Mouse (Mus musculus): ENCODE data around the gene Ago1. TPM values are rescaled to one million over a fixed set of nuclear protein-coding genes. Genes with fewer than 3 reads are reported as not detected.

The Ago1 gene
- total RNA-seq, 2 experiments from 2014 or later = 16.8 to 17.0 TPM

DNA sequence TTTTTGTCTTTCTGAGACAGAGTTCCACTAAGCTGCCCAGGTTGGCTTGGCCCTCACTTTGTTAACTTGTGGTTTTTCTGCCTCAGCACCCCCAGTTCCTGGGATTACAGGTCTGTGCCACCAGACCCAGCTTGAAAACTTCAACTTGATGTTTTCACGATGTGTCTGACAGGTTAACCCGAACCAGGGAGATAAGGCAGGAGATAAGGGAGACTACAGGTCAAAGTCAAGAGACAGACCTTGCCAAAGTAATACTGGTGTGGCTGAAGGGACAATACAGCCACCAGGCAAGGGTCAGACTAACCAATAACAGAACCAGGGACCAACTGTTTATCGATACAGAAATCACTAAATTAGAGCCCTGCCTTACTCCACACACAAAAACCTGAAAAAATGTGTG is 11.9 kb upstream of the Ago1 start:
- DNase-seq (ENCODE audit: low spot score in 2 of 2) = no peak

GRCm38 (mm10) chr4:126473031-126473430 is 4.6 kb upstream of the Ago1 start:
- no peak for DNase-seq (ENCODE audit: low spot score in 2 of 2)

DNA sequence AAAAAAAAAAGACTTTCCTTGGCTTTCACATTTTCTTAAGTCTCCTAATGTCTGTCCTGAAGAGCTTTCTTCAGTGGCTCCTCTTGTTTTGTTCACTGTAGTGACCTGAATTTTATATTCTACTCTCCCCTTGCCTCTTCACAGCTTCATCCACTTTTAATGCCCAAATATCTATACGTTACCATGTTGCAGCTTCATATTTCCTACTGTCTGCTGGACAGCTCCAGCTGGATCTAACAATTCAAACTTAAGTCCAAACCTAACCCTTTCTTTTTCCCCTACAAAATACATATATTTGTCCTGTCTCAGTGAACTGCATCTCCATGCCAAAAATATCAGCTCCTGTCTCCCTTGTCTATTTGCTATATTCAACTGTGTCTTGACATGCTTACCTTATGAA is 951 bp upstream of the Ago1 start:
- DNase-seq (ENCODE audit: low spot score in 2 of 2) = no peak

- no peak for DNase-seq (ENCODE audit: low spot score in 2 of 2)
Observed at GRCm38 (mm10) chr4:126468925-126469324, 542 bp upstream of the Ago1 start.

- peak; percentile 24 to 50 for DNase-seq (ENCODE audit: low spot score in 2 of 2)
Observed at GRCm38 (mm10) chr4:126467721-126468284, 580 bp downstream of the Ago1 start.

GRCm38 (mm10) chr4:126466251-126466750 is 2.1 kb downstream of the Ago1 start:
- no peak for DNase-seq (ENCODE audit: low spot score in 2 of 2)

GRCm38 (mm10) chr4:126465843-126466242 is 2.5 kb downstream of the Ago1 start:
- peak in 1 of 2 experiments; percentile 16 for DNase-seq (ENCODE audit: low spot score in 2 of 2)

GRCm38 (mm10) chr4:126464892-126465235 is 3.5 kb downstream of the Ago1 start:
- no peak for DNase-seq (ENCODE audit: low spot score in 2 of 2)

DNA sequence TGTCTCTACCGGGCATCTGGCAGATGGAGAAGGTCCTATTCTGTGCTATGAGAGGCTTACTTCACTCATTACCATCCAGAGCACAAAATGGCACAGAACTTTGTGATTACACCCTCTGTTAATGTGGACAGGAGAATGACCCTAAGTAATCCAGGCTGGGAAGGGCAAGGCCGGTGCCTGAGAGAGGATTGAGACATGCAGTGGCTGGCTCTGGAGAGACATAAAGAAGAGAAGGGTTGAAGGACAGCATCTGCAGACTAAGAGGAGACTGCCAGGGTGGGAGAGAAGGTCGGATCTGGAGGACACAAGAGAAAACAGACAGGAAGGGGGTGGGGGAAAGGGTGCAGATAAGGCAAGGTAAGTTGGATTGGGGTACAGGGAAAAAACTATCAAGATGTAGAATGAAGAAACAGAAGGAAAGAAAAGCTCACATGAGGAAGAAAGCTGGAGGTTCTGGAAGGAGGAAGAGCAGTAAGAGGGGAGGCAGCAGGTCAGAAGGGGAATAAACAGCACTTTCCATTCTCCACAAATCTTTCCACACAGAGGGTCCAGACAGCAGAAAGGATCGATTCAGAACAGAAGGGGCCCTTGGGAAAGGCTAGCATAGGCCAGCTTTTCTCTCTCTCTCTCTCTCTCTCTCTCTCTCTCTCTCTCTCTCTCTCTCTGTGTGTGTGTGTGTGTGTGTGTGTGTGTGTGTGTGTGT is 4.0 kb downstream of the Ago1 start:
- DNase-seq (ENCODE audit: low spot score in 2 of 2) = no peak

GRCm38 (mm10) chr4:126455441-126455840 is 12.9 kb downstream of the Ago1 start:
- DNase-seq (ENCODE audit: low spot score in 2 of 2) = no peak

DNA sequence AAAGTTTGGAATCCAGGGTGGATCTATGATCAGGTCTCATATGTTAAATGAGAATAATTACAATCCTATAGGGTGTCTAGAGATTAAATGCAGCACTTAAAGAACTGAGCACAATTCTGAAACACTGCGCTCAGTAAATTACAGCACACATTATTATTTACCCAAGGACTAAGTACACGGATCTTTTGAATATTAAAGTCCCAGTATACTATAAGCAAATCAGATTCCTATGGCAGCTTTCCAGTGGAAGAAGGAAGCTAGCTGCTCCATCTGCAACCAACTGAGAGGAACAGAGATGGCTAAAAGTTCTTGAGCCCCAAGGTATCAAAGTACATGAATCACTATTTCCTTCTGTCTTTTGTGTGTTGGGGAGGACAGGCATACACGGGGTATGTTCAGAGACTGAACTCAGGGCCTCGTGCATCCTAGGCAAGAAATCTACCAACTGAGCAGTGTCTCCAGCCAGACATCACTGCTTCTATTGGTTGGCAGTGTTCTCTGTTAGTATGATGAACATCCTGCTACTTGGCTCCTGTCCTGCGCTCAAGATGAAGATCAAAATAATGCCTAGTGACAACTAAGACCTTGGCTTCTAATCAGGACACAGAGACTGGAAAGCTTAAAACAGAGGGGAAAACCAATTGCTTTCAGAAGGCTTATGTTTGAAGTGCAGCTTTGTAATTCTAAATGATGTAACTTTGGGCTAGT is 13.7 kb downstream of the Ago1 start:
- DNase-seq (ENCODE audit: low spot score in 2 of 2) = no peak

GRCm38 (mm10) chr4:126450268-126450667 is 18.1 kb downstream of the Ago1 start:
- DNase-seq (ENCODE audit: low spot score in 2 of 2) = no peak

GRCm38 (mm10) chr4:126447126-126447525 is 21.3 kb downstream of the Ago1 start:
- no peak for DNase-seq (ENCODE audit: low spot score in 2 of 2)

GRCm38 (mm10) chr4:126444528-126444927 is 23.9 kb downstream of the Ago1 start:
- no peak for DNase-seq (ENCODE audit: low spot score in 2 of 2)

- no peak for DNase-seq (ENCODE audit: low spot score in 2 of 2)
Observed at GRCm38 (mm10) chr4:126438261-126438660, 30.1 kb downstream of the Ago1 start.

DNA sequence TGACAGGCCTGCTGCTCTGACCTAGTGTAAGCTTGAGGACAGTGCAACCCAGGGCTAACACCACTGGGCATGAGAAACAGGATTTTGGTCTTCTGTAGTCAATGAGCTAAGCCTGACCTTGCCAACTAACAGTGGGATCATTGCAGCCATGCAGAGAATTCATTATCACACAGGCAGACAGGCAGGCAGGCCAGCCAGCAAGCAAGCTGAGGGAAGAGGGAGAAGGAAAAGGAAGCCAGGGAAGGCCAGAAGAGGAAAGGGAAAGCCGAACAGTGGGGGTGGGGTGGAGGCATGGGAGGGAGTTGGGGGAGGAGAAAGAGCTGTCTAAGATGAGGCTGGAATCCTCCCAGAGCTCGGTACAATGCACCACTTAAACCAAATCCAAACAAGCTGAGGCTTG is 32.1 kb downstream of the Ago1 start:
- no peak for DNase-seq (ENCODE audit: low spot score in 2 of 2)

GRCm38 (mm10) chr4:126434094-126434493 is 34.3 kb downstream of the Ago1 start:
- no peak for DNase-seq (ENCODE audit: low spot score in 2 of 2)

DNA sequence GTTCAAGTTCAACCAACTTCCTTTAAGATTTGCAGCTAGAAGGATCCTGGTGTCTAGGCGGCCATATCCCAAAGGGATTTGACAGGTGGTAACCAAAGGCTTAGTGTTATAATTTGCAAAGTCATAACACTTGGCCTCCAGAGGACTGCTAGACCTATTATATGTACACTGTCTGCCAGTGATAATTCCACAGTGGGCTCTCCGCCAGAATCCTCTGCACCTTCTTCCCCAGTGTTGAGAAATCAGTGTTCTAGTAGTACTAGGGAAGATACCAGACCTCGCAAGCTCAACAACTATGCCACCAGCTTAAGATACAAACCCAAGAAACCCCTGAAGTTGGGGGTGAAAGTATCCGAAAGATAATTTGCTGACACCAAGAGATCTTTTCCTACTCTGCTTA is 35.2 kb downstream of the Ago1 start:
- DNase-seq (ENCODE audit: low spot score in 2 of 2) = no peak

- DNase-seq (ENCODE audit: low spot score in 2 of 2) = no peak
Observed at GRCm38 (mm10) chr4:126431746-126432145, 36.6 kb downstream of the Ago1 start.

DNA sequence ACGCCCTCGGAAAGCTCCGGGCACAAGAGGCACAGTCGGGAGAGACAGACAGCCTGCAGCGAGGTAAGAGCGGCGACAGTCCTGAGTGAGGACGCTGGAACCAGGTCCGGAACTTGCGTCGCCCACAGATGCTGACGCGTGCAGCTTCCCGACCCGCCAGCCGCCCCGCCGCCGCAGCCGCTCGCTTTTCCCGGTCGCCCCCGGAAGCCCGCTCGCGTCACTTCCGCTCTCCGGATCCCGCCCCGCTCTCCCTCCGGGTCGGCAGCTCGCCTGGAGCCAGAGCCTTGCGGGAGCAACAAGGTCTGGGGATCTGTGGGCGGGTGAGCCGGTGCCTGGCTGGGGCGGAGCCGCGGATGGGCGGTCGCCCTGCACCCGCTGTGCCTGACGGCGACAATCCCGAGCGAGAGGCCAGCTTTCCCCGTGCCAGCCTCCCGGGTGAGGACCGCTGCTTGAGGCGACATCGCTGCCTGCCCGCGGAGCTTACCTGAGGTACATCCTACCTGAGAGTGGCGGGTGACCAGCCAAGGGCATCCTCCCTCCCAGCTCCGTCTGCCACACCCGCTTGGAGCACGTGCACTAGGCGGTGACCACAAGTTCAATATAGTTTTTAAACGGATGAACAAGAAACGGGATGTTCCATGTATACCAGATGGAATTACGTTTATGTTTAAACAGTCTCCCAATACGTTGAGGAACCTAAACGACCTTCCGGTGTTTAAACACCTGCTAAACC is 38.9 kb downstream of the Ago1 start, which contains the start of gene Ago3:
Gene Ago3, minus strand, starts transcription at position 210 of the 733 bp plus-strand sequence.
- DNase-seq (ENCODE audit: low spot score in 2 of 2) = peak; percentile 93 to 95

DNA sequence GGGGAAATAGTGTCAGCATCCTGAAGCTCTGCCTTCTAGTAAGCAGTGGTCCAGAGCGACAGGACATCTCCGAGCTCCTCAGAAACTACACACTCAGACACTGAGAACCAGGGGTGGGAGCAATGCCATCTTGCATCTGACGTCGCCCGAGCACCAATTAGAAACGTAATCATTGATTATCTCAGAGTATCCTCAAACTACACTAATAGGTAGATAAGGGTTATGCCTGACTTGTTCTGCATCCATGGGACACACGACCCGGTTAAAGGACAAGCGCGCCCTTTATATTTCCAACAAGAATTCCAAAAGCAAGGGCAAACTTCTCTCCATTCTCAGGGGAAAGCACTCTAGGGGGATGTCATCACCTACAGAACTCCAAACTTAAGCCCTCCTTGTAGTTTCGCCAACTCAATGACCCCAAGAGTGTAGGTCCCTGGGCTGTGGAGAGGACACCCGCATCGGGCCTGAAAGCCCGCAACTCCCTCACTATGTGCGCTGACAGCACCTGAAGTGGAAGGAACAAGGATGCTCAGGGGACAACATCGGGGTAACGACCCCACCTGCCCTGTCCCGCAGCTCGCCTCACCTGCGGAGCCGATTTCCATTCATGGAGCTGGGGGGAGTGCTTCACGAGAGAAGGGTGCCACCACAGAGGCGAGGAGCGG is 39.6 kb downstream of the Ago1 start:
- no peak for DNase-seq (ENCODE audit: low spot score in 2 of 2)
